Mouse (Mus musculus) stomach, embryonic 16.5 days (tissue): ENCODE data around the gene Sppl3. TPM values are rescaled to one million over a fixed set of nuclear protein-coding genes. Genes with fewer than 3 reads are reported as not detected.

ENCODE experiments used
- ATAC-seq: fragments of 200-750 bp; cut with Nextera tagmentation; 2 replicates; pipeline ENCODE4 v1.8.0; 2017; ENCODE audit warnings: moderate number of reproducible peaks, moderate TSS enrichment; ENCODE audit not compliant: insufficient read depth, low FRiP score
- H3K27ac ChIP-seq: fragments of 300-500 bp; sonication (generic); 2 replicates; pipeline ENCODE4 v1.5.1; 2014; ENCODE audit warnings: low read length
- H3K27me3 ChIP-seq: fragments of 300-500 bp; sonication (generic); 2 replicates; pipeline ENCODE4 v1.6.1; 2014; ENCODE audit warnings: low read length, control low read depth, mixed read lengths; ENCODE audit not compliant: control insufficient read depth, insufficient read depth
- H3K36me3 ChIP-seq: fragments of 300-500 bp; sonication (generic); 2 replicates; pipeline ENCODE4 v1.6.1; 2014; ENCODE audit warnings: low read length; ENCODE audit not compliant: control insufficient read depth, insufficient read depth
- H3K4me1 ChIP-seq: fragments of 300-500 bp; sonication (generic); 2 replicates; pipeline ENCODE4 v1.6.1; 2014; ENCODE audit warnings: low read length, control low read depth, mixed read lengths; ENCODE audit not compliant: control insufficient read depth, insufficient read depth
- H3K4me2 ChIP-seq: fragments of 300-500 bp; sonication (generic); 2 replicates; pipeline ENCODE4 v1.6.1; 2014; ENCODE audit warnings: low read depth, low read length, mixed read lengths
- H3K4me3 ChIP-seq: fragments of 300-500 bp; sonication (generic); replicated peaks from 2 replicates; pipeline ENCODE4 v1.5.1; 2014; ENCODE audit warnings: mild to moderate bottlenecking, low read length
- H3K9ac ChIP-seq: fragments of 300-500 bp; sonication (generic); 2 replicates; pipeline ENCODE4 v1.6.1; 2014; ENCODE audit warnings: low read length
- H3K9me3 ChIP-seq: fragments of 300-500 bp; sonication (generic); replicated peaks from 2 replicates; pipeline ENCODE4 v1.6.1; 2016; ENCODE audit warnings: low read length, control low read depth; ENCODE audit not compliant: control insufficient read depth
- WGBS: fragments of 180-500 bp; shearing (Covaris S2); extraction: QIAGEN DNeasy Blood & Tissue Kit; methylation state at CpG from one replicate; pipeline ENCODE4 v1.1.7; 2014; 5-methylcytosine and 5-hydroxymethylcytosine counted together
- polyA plus RNA-seq: library from polyadenylated mRNA; unstranded; fragments of >200 nt; fragmentation: Nextera tagmentation; extraction: Ambion mirVana; gene quantifications from 2 replicates; pipeline ENCODE4 v1.2.1, GENCODE M21; 2015

Sppl3 gene
- polyA plus RNA-seq, result 9.6 and 10.6 TPM in 2 replicates

- Histone ChIP-seq H3K4me3 (peak within 1 kb of the TSS; percentile 98), H3K27ac (peak within 1 kb of the TSS; percentile 92), H3K9ac (peak within 1 kb of the TSS; percentile 99), H3K4me1 (peaks cover 26% of the 10 kb centered on the region), H3K27me3 (no peaks in the 10 kb centered on the region), H3K4me2 (peak within 1 kb of the TSS; percentile 86), H3K36me3 (no peaks in the 10 kb centered on the region), H3K9me3 (no peaks in the 10 kb centered on the region)
- peak; percentile 93 for ATAC-seq
- WGBS, result under 1% methylated on average over 51 of the region's 65 CpGs
These were observed at the start of gene Sppl3 for GRCm38 (mm10) chr5:115010577-115011216. TSS of gene Sppl3 (plus strand) at chr5:115011137.

DNA sequence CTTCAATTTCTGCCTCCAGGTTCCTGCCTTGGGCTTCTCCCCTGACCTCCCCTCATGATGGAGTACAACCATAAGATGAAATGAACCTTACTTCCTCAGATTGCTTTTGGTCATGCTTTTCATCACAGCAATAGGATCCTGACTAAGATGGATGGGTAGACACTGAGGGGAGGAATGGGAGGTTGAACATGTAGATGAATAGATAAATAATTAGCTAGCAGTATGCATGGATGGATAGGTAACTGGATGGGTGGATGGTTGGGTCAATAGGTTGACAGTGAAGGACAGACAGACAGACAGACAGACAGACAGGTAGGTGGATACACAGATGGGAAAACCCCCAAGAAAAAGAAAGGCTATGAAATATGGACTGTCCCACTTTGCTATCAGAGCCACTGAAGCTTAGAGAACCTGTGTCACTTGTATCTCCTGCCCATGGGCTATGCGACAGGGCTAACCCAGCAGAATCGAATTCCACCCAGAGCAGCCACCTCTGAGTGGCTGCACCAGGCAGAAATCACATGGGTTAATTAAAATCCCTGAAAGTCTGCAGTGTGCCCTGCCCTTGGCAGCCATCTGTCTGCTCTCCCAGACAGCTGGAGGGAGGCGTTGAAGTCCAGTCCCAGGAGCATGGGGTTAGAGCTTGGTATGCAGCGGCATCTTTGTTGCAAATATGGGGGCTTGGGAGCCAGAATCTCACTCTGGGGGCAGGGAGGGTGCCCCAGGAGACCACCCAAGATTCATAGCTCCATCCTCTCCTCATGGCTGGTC lies 49.2 kb upstream of the Sppl3 start:
- Histone ChIP-seq H3K36me3 (no peaks in the 10 kb centered on the region), H3K9me3 (no peaks in the 10 kb centered on the region; the same call in 1 of the 2 replicates), H3K4me1 (0 out of 2 replicates have a peak, but pooled peaks cover 3% of the 10 kb centered on the region), H3K4me2 (no peak overlapping the region), H3K4me3 (no peak overlapping the region), H3K27me3 (no peaks in the 10 kb centered on the region), H3K9ac (no peak overlapping the region), H3K27ac (no peak overlapping the region)
- 31% methylated on average over 4 of the region's 4 CpGs for WGBS
- no peak for ATAC-seq

DNA sequence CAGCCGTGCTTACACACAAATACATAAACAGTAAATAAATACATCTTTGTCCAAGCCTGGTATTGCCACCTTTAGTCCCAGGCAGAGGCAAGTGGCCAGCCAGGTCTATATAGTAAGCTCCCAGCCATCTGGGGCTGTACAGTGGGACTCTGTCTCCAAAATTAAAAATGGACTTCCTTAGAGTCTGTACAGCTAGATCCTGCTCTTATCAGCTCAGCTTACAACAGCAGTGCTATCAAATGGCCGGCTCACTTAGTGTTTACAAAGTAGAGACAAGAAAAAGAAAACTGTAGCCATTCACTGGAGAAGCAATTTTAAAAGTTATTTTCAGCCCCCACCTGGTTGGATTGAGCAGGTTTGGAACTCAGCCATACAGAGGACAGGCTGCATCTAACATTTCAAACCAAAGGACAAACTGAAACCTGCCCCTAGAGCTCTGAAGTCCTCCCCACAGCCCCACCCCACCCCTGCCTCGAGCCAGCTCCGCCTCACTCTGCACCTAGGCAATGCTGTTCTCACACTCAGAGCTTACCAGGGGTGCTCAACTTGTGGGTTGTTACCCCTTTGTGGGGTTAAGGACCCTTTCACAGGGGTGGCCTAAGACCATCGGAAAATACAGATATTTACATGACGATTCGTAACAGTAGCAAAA lies 46.5 kb upstream of the Sppl3 start:
- Histone ChIP-seq H3K4me2 (peak overlapping the region; percentile 42), H3K36me3 (no peaks in the 10 kb centered on the region), H3K27me3 (no peaks in the 10 kb centered on the region), H3K9me3 (no peaks in the 10 kb centered on the region), H3K4me3 (peak overlapping the region; percentile 17; the same call in 1 of the 2 replicates), H3K4me1 (0 out of 2 replicates have a peak, but pooled peaks cover 3% of the 10 kb centered on the region), H3K27ac (peak overlapping the region; percentile 90), H3K9ac (peak overlapping the region; percentile 43; the same call in 1 of the 2 replicates)
- ATAC-seq, result peak; percentile 69
- 24% methylated on average over 7 of the region's 7 CpGs for whole genome bisulfite sequencing

DNA sequence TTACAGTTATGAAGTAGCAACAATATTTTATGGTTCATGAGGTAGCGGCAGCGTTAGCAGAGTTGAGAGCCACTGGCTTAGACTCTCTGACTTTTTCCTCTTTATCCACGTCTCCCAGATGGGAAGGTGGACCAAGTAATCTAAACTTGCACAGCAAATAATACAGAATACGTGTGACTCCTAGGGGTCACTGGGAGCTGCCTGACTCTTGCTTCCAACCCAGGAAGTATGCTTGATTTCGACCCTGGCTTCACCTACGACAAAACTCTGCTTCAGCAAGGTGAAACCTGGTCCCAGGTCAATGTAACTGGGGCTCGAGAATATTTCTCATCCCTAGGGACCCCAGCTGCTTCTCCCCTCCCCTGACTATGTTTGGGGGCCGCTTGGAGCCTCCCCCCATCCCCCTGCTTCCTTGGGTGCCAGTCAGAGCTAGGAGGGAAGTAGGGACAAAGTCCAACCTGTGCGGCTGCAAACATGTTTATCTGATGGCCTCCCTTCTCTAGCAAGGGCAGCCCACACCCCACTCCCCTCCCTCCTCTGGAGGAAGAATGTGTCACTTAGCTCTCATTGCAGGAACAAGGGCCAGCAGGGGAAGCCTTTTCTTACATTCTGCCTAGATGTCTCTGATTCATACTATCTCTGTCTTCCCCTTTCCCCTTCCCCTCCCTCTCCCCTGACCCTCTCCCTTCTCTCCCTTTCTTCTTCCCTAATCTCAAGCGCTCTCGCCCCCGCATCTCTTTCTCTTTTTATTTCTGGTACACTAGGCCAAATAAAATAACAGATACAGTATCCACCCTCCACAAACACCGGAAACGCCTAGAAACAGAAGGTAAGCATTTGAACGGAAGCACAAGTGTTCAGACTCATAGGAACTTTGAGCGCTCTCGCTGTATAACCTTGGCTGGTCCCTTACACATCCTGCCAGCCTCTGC lies 45.7 kb upstream of the Sppl3 start:
- no peaks in the 10 kb centered on the region for H3K27me3 ChIP-seq
- H3K4me3 ChIP-seq, result peak overlapping the region; percentile 17; the same call in 1 of the 2 replicates
- peak overlapping the region; percentile 90 for H3K27ac ChIP-seq
- H3K9ac ChIP-seq, result peak overlapping the region; percentile 43; the same call in 1 of the 2 replicates
- peak; percentile 82 for ATAC-seq
- WGBS, result 35% methylated on average over 17 of the region's 17 CpGs
- no peaks in the 10 kb centered on the region for H3K9me3 ChIP-seq
- peak overlapping the region; percentile 42 for H3K4me2 ChIP-seq
- H3K36me3 ChIP-seq, result no peaks in the 10 kb centered on the region
- 0 out of 2 replicates have a peak, but pooled peaks cover 3% of the 10 kb centered on the region for H3K4me1 ChIP-seq

DNA sequence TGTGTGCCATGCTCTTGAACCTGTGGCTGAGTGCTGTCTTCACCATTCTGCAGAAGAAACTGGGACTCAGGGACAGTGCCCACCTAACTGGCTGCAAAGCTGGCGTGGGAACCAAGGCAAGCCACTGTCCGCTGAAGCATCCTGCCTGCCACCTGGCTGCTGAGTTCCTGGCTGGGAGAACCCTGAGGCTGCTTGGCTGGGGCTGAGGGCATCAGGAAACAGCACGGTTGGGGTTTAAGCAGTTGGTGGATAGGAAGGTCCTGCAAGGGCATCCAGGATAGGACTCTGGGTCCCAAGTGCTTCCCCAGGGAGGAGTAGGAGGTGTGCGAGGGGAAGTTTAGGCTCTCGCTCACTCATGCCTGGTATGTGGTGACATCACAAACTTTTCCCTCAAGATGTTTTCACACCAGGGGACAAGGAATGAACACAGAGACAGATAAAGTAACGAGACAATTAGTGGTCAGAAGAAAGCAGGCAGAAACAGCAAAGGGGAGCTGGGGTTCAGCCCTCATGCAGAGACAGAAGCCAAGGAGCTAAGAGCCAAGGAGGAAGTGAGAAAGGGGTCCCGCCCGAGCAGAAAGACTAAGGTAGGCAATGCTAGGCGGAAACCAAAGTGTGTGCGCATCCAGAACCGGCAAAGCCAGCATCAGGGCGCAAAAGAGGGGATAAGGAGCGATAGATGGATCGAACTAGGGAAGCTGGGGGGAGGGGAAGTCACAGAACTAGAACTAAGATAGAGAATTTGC lies 43.2 kb upstream of the Sppl3 start:
- Histone ChIP-seq H3K4me2 (peak overlapping the region; percentile 45), H3K27ac (peak overlapping the region; percentile 87), H3K4me3 (peak overlapping the region; percentile 50), H3K4me1 (0 out of 2 replicates have a peak, but pooled peaks cover 3% of the 10 kb centered on the region), H3K9me3 (no peaks in the 10 kb centered on the region), H3K36me3 (no peaks in the 10 kb centered on the region), H3K9ac (0 out of 2 replicates have a peak overlapping the region, but pooled peaks have one; percentile 1), H3K27me3 (no peaks in the 10 kb centered on the region)
- WGBS, result 27% methylated on average over 14 of the region's 14 CpGs
- no peak for ATAC-seq

DNA sequence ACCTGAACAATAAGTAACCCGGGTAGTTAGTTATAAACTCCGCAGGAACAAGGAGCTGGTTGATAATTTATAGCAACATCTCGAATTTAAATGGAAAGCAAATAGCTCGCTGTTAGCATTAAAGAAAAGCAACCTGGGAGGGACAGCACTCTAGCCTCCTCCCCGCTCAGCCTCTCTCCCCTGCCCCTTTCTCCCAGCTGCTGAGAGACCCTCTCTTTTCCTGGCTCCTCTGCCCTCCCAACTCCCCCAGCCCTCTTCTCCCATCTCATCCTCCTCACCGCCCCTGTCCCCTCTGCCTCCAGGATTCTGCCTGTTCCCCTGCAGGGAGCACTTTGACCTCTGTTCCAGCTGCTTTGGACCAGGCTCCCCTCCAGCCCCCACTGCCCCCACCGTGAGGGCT lies 42.3 kb upstream of the Sppl3 start:
- H3K9me3 ChIP-seq, result no peaks in the 10 kb centered on the region
- no peaks in the 10 kb centered on the region for H3K36me3 ChIP-seq
- peak overlapping the region; percentile 87 for H3K27ac ChIP-seq
- H3K9ac ChIP-seq, result peak overlapping the region; percentile 78
- no peaks in the 10 kb centered on the region for H3K27me3 ChIP-seq
- peak; percentile 5; the same call in 1 of the 2 replicates for ATAC-seq
- peak overlapping the region; percentile 50 for H3K4me3 ChIP-seq
- H3K4me2 ChIP-seq, result peak overlapping the region; percentile 45; the same call in 1 of the 2 replicates
- 23% methylated on average over 7 of the region's 7 CpGs for WGBS
- H3K4me1 ChIP-seq, result 0 out of 2 replicates have a peak, but pooled peaks cover 3% of the 10 kb centered on the region

DNA sequence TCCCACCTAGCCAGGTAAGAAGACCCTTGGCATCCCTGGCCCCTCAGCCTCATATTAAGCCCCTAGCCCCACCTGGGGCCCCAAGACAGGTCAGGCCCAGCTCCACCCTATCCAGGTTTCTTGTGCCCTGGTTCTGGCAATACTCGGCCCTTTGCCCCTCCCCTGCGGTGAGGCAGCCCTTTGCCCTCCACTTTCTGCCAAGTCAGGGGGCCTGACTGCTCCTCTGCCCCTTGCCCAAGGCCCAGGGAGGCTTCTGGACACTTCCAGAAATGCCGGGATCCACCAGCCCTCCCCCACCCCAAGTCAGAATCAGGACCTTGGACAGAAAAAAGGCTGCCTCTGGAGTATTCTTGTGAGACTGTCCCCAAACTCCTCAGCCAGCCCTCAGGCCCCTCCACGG lies 41.9 kb upstream of the Sppl3 start:
- no peak for ATAC-seq
- H3K27ac ChIP-seq, result peak overlapping the region; percentile 87
- peak overlapping the region; percentile 50 for H3K4me3 ChIP-seq
- H3K27me3 ChIP-seq, result no peaks in the 10 kb centered on the region
- 0 out of 2 replicates have a peak, but pooled peaks cover 3% of the 10 kb centered on the region for H3K4me1 ChIP-seq
- no peaks in the 10 kb centered on the region for H3K9me3 ChIP-seq
- H3K36me3 ChIP-seq, result no peaks in the 10 kb centered on the region
- H3K9ac ChIP-seq, result peak overlapping the region; percentile 78
- WGBS, result 15% methylated on average over 4 of the region's 4 CpGs
- peak overlapping the region; percentile 21; the same call in 1 of the 2 replicates for H3K4me2 ChIP-seq
